Mouse (Mus musculus) kidney, adult 2 months (tissue): Measurements from ENCODE around the gene Ms4a13.

Experiments used
- CTCF ChIP-seq: fragments of 200-500 bp; conservative IDR thresholded peaks from 2 replicates; pipeline ENCODE4 v1.5.1; 2011; ENCODE audit warnings: low read depth, mild to moderate bottlenecking, control low read depth, low read length, moderate library complexity, mixed read lengths; ENCODE audit not compliant: insufficient read depth, insufficient read length
- POLR2A ChIP-seq: fragments of 200-500 bp; IDR thresholded peaks from one replicate; pipeline ENCODE4 v1.6.1; 2011; ENCODE audit warnings: low read depth, low read length, control low read depth

- TF ChIP-seq CTCF (peak; percentile 49), POLR2A (no peak)
Observed at GRCm38 (mm10) chr19:11165172-11165571, 31.4 kb downstream of the Ms4a13 start, which contains the start of gene 1700025F22Rik.
